Mouse (Mus musculus): Measurements from ENCODE around the gene Bag5.

Bag5 gene

DNA sequence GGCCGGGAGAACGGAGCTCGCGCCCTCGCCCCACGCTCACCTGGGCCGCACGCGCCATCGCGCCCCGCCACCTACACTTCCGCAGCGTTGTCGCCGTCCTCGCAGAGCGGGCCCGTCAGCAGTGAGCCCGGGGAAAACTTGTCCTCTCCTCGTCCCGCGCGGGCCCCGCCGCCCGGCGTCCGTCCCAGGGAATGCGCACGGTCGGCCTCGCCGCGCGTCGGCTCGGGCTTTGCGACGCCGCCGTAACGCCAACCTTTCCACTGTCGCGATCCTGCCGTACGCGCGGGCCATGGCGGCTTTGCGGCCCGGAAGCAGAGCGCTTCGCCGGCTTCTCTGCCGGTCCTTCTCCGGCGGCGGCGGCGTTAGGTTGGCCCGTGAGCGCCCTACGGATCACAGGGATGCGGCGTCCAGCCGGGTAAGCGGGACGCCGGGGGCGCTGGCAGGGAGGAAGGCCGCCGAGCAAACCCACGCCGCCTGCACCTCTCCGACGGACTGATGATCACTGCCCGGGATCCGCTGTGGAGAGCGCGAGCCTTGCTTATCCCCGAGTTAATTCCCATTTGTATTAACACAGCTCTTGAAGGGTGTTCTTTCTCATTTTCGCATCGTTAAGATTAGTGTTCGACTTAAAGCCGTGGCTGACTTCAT is at the start of gene Bag5, which contains the start of gene Apopt1:
Gene Bag5 (minus strand): TSS at position 254 of the 648 bp plus-strand sequence.
Gene Apopt1 (plus strand): TSS at position 258 of the 648 bp plus-strand sequence.
- DNase-seq (ENCODE audit: low read depth in 2 of 2, low spot score in 2 of 2) = peak; percentile 84 to 89

DNA sequence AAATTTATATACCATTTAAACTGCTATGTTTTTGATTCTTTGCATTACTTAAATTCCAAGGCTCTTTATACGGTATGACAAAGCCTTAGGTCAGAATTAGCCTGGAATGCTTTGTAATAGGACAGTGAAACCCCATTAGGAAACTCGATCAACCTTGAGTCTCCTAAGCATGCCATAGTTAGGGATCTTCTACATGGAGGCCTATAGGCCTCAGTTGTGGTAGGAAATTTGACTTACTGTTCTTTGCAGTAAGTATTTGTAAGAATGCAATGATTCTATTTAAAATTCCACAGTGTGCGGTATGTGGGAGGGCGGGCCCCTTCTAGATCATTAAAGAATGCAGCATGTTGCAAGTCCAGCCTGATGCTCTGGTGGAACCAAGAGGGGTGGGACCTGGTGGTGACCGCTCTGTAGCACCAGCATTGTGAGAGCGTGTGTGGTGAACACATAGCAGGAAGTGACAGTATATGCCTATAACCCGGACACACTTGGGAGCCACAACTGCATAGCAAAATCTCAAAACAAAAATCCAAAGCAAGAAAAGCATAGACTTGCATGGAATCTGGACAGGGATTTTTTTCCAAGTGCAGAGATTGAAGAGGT is 47.4 kb upstream of the Bag5 start:
- DNase-seq (ENCODE audit: low read depth in 2 of 2, low spot score in 2 of 2) = no peak

DNA sequence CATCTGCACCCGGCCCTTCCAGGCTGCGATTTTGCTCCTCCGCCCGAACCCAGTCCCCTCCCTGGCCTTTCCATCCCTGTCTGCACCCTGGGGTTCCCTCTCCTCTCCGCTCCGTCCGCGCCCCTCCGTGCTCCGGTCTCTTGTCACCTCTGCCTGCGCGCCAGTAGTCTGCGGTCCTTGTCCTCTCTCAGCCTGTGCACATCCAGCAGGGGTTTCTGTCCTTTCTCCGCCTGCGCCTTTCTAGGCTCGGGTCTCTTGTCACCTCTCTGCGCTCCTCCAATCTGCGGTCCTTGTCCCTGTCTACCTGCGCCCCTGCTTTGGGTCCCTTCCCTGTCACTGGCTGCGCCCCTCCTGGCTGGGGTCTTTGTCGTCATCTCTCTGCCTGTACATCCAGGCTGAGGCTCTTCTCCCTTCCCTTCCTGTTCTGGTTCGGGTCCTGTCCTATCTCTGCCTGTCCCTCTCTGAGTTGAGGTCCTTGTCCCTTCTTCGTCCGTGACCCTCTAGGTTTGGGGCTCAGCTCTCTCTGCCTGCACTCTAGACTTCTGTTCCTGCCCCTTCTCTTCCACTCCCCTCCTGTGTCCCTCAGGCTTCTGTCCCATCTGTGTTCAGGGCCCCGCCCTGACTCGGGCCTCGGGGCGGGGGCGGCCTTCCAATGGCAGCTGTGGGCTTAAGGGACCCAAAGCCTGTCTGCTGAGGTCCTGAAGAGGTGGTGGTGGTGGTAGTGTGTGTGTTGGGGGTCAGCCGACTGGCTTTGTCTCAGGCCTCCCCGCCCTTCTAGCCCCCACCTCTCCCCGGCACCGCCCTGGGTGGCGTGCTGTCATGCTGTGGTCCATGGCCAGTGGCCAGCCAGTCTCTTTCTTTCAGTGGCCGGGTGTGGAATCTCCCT is 46.4 kb upstream of the Bag5 start:
- no peak for DNase-seq (ENCODE audit: low read depth in 2 of 2, low spot score in 2 of 2)

DNA sequence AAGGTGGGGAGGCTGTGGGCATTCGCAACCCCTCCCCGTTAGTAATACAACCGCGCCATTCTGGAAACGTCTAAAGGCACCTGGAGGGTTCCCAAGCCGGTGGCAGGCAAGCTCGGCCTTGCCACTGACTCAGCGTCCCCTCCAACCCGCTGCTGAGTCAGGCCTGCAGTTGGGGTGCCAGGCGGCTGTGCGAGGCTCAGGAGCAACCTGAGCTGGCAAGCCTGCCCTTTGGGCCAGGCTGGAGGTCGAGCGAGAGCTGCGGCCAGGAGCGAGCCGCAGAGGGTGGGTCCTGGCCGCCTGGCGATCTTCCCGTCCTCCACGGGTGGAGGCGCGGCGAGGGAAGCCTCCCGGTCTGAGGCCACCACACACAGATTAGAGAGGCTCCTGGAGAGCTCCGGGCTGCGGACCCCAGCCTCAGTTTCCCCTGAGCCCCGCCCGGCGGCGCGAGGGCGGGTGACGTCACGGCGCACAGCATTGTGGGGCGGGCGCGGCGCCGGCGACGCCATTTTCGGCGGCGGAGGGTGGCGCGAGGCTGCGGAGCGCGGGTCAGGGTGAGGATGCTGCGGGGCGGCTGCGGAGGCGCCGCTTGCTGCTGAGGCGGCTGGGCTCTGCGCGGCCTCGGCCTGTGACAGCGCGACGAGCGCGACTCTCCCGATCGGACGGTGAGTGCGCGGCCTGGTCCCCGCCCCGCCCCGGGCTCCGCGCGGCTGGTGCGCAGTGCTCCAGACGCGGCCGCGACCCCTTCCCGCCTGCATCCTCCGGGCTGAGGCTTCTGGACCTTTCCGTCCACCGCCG is 45.5 kb upstream of the Bag5 start, which contains the start of gene Klc1:
Gene Klc1 (plus strand): TSS at position 469 of the 795 bp plus-strand sequence.
- DNase-seq (ENCODE audit: low read depth in 2 of 2, low spot score in 2 of 2) = peak; percentile 50 to 63

DNA sequence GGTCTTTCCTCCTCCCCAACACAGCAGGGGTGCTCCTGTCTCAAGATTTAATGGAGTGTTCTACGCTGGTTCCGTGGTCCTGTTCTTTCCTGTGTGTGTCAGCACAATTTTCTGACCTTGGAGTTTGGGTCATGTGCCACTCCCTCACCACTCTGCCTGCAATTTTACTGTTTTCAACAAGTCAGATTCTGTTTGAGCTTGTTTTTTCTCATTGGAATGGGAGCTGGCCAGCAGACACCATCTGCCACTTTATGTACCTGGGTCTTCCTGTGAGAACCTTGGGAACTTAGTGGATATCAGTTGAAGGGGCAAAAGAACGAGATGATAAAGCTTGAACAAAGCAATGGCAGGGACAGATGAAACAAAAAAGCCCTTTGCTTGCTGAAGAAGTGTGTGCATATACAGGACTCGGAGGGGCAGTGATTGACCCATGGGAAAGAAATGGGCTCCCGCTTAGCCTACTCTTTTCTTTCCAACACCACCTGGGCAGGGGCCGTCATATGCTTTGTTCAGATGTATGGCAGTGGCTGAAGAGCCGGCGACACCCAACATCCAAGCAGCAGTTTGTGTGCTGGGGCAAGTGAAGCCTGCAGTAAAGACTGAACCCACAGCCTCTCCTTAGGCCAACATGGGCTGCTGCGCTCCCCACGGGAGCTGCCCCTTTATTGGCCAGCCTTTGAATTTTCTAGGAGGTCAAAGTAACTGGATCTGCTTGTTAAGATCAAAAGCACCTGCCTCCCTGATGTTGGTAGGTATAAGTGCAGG is 44.7 kb upstream of the Bag5 start:
- peak in 1 of 2 experiments; percentile 2 for DNase-seq (ENCODE audit: low read depth in 2 of 2, low spot score in 2 of 2)

DNA sequence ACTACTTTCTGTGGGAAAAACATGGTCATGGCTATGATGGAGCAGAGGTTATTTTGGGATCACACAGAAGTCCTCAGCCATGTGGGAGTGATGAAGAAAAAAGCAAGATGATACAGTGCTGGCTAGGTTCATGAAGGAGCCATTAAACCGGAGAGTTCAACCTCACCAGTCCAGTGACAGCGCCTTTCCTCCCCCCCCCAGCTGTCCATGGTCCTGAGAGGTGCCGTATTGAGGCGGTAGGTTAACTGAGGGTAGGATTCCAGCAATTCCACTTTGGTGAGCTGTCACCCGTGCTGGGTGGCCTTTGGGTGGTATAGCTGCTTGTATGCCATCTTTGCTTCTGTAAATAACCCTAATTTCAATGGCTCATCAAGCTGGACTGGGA is 43.6 kb upstream of the Bag5 start:
- DNase-seq (ENCODE audit: low read depth in 2 of 2, low spot score in 2 of 2) = no peak

DNA sequence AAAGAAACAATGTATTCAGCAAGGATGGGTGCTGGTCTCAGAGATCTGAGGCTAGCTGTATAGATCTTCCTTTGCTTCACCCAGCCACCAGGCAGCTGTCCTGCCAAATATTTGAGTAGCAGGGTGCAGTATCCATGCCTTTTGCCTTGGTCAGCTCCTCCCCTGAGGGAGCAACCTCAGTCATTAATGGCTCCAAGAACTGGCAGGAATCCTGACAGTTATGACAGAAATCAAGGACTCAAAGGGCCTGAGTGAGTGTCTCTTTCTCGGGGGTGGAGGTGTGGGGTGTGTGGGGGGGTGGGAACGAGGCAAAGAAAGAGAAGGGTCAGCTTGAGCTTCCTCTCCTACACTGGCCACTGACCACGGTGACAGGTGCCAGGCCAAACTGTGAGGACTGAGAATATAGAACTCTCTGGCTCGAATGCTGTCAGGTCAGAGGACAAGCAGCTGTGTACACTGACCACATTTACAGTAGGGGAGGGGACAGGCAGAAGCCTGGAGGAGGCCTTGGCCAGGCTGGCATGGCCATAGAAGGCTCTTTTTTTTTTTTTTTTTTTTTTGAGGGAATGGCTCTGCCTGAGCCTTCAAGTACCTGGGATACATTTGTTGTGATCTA is 43.1 kb upstream of the Bag5 start:
- DNase-seq (ENCODE audit: low read depth in 2 of 2, low spot score in 2 of 2) = no peak

DNA sequence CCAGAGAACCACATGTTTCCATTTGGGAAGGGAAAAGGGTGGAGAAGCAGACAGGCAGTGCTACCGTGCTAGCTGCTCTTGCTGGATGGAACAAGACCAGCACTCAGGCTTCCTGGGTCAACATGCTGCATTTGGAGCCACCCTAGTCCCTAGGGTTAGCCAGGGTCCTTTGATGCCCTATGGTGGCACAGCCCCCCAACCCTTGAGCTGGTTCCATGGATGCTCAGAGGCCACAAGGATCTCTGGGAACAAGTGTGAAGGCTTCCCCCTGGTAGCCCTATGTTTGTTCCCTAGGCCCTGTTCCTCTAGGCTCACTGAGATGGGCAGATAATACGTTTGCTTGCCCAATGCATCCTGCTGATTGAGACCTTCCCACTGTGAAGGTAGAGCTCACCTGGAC is 42.2 kb upstream of the Bag5 start:
- DNase-seq (ENCODE audit: low read depth in 2 of 2, low spot score in 2 of 2) = no peak

DNA sequence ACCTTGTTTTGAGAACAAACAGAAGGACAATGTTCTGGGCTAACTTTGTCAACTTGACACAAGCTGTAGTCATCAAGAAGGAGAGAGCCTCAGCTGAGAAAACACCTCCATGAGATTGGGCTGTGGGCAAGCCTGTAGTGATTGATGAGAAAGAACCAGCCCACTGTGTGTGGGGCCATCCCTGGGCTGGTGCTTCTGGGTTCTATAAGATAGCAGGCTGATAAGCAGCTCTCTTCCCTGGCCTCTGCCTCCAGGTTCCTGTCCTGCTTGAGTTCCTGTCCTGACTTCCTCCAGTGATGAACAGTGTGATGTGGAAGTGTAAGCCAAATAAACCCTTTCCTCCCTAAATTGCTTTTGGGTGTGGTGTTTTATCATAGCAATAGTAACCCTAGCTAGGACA is 41.7 kb upstream of the Bag5 start:
- no peak for DNase-seq (ENCODE audit: low read depth in 2 of 2, low spot score in 2 of 2)

DNA sequence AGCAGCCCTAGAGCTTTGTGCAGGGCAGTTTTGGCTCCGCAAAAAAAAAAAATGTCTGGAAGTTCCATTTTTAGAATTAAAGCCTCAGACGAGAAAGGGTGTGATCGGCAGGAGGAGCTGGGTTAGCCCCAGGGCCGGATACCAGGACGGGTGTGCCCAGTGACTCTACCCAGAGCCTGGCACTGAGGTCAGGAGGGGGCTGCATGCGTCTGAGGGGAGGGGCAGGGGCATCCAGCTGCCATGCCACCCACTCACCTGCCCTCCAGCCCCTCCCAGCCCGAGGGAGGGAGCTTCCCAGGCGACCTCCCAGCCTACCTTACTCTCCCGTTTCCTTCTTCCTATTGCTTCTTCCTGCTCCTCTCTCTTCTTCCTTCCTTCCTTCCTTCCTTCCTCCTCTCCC is 40.3 kb upstream of the Bag5 start:
- DNase-seq (ENCODE audit: low read depth in 2 of 2, low spot score in 2 of 2) = no peak

DNA sequence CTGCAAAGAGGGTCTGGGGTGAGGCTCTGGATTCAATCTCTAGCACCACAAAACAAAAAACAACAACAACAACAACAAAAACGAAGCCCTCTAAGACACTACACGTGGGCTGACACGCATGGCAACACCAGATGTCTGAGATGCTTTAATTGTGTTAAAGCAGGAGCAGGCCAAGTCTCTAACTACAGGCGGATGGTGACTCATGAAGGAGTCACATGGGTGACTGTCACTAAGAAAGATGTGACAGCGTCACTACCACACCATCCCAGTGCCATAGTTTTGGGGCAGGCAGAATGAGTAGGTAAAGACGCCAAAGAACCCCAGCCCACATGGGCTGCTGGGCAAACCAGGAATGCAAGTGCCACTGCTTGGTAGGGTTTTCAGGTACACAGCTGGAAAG is 39.4 kb upstream of the Bag5 start:
- no peak for DNase-seq (ENCODE audit: low read depth in 2 of 2, low spot score in 2 of 2)

DNA sequence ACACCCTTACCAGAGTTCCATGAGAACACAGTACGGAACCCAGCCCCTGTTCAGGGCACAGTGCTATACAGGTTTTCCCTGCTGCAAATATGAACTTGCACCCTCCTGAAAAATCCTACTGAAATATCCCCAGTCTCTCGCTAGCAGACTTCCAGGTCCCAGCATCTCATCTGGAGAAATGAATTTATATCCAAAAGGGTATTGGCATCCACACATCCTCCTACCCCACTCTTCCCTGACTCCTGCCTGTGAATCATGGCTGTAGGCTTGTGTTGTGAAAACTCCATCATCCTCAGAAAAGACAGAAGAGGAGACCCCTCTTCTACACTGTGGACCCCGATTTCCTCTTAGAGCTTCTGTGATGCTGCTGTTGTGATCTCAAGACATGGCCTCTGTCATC is 37.7 kb upstream of the Bag5 start:
- no peak for DNase-seq (ENCODE audit: low read depth in 2 of 2, low spot score in 2 of 2)

DNA sequence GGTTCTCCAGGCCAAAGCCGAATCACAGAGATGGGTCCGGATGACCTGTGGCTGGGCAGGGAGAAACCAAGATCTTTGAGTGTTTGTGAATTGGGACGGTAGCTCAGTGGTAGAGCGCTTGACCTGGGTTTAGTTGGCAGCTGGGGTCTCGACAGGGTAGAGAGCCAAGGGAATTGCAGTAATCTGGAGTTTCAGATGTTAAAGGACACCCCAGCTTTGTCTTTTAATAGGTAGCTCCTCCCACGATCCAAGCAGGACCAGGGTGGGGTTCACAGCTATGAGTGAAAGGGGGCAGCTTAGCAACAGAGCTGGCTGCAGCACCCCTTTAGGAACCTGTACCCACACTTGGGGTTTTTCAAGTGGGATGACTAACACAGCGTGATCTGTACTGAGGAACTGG is 34.4 kb upstream of the Bag5 start:
- DNase-seq (ENCODE audit: low read depth in 2 of 2, low spot score in 2 of 2) = no peak

DNA sequence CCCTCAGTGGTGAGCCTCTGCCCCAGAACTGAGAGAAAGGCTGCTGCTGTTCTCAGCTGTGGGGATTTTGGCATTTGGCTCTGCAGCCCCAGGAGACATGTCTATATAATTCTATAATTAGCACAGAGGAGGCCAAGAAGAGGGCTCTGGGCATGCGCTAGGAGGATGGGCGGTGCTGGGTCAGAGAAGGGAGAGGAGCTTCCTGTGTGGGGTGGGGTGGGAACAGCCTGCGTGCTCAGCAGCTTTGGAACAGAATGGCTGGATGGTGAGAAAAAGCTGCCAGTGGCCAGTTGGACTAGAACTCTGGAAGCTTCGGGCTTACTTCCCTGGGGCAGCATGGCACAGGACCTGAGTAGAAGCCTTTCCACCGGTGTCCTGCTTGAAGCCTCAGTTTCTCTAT is 33.0 kb upstream of the Bag5 start:
- DNase-seq (ENCODE audit: low read depth in 2 of 2, low spot score in 2 of 2) = no peak

DNA sequence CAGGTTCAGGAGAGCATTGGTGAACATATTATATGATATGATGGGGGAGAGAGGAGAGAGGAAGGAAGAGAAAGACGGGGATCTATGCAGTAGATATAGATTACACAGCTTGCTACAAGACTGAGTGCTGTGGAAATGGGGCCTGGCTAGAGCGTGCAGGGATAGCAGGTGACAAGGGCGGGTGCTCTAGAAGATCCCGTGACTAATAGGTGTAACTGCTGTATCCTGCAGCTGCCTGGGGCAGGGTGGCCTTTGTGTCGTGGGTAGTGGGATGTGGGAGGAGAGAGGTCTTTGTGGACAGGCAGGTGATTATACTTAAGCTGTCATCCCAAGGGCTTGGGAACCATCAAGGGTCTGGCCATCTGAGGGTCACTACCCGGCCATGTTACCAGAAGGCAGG is 32.2 kb upstream of the Bag5 start:
- no peak for DNase-seq (ENCODE audit: low read depth in 2 of 2, low spot score in 2 of 2)

DNA sequence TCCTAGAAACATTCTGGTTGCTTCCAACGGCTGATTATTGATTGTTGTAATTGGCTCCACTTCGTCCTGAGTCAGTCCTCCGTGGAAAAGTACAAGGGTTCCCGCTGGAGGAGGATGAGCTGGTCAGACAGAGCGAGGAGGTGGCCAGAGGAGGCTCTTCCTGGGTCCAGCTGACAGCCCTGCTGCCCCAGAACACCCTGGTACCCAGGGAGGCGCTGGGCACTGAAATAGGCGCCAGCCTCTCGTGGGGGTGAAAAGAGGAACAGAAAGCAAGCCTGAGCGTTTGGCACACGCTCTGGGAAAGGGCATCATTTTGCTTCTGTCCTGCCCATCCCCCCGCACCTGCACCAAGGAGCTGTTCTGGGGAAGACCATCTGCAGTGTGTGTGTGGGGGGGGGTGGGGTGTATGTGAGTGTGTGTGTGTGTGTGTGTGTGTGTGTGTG is 30.9 kb upstream of the Bag5 start:
- no peak for DNase-seq (ENCODE audit: low read depth in 2 of 2, low spot score in 2 of 2)

DNA sequence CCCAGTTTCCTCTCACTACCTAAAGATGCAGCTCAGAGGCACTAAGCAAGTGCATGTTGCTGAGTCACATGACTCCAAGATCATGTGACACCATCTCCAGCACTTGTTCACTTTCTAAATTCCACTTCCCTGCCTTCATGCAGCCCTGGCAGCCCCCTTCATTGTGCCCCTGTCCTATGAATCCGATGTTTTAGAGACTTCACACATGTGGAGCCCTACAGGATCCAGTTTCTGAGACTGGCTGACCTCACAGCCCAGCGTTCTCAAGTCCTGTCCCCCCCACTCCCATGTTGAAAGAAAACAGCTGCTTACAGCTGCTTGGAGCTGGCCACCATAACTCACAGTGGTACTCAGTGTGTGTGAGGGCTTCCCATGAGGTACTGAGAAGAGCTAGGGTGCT is 30.4 kb upstream of the Bag5 start:
- DNase-seq (ENCODE audit: low read depth in 2 of 2, low spot score in 2 of 2) = no peak

DNA sequence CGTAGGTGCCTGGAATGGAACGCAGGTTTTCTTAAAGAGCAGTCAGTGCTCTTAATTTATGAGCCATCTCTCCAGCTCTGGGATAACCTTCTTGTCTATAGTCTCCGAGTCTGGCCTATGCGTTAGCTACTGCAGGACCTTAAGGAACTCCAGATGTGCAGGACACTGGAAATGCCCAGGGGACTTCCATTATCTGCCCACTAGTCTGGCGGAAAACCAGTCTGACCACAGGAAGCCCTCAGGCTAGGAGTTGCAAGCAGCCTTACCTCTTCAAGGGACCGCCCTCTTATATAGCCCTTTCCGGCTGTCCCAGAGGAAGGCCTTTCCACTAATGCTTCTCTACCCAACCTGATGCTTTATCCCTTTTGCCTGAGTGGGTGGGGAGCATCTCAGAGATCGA is 28.3 kb upstream of the Bag5 start:
- no peak for DNase-seq (ENCODE audit: low read depth in 2 of 2, low spot score in 2 of 2)

DNA sequence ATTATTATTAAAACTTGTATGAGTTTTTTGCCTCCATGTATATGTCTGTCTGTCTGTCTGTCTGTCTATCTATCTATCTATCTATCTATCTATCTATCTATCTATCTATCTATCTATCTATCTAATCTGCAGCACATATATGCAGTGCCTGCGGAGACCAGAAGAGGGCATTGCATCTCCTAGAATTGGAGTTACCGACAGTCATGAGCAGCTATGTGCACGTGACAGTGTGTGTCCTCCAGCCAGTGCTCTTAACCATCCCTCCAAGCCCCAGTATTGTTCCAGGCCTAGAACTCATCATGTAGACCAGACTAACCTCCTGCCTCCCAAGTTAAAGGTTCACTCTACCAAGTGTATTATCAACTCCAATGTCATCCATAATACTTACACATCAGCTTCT is 25.7 kb upstream of the Bag5 start:
- peak in 1 of 2 experiments; percentile 23 for DNase-seq (ENCODE audit: low read depth in 2 of 2, low spot score in 2 of 2)

DNA sequence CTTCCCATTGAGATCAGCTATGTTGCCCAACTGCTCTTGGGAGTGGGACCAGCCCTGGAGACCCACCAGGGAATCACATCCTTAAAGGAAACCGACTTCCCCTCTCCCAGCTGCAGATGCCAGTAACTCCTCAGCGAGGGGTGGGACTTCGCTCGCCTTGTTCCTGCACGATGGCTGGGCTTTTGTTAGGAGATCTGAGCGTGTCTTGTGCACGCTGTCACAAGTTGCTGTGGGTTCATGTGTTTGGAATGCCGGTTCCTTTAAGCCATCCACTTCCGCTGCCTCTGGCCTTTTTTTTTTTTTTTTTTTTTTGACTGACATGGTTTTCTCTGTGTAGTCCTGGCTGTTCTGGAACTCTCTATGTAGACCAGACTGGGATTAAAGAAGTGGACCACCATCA is 24.3 kb upstream of the Bag5 start:
- no peak for DNase-seq (ENCODE audit: low read depth in 2 of 2, low spot score in 2 of 2)

Data from CD8-positive naive resting alpha-beta T cell, adult 2 months (primary cell).